Mouse (Mus musculus): ENCODE measurements around the gene Saa1. TPM values are rescaled to one million over a fixed set of nuclear protein-coding genes. Genes with fewer than 3 reads are reported as not detected.

Gene Saa1
- polyA plus RNA-seq, 1 experiment from 2014 or later = not detected

DNA sequence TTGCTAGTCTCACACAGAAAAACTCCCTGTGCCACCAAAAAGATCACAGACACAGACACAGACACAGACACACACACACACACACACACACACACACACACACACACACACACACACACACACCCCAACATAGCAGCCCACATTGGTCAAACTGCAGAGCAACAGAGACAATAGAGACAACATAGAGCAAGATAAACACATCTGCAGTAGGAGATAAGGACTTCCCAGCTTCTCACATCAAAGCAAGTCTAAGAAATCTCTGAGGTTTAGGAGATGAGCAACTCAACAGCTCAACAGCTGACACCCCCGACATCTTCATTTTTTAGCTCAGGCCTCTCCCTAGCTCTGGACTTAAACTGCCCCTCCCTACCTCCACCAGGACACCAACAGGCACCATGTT lies 46.0 kb downstream of the Saa1 start:
- 42% methylated on average over 1 of the region's 1 CpGs for WGBS
- no peak for ATAC-seq (ENCODE audit: insufficient number of reproducible peaks, insufficient read depth, low FRiP score, low read depth)

More for the DNA sequence above, 46.0 kb downstream of the Saa1 start:
- Histone ChIP-seq H3K27ac (replicated peaks in 1 of 2; ENCODE audit: control insufficient read depth in 1 of 2, insufficient read depth in 1 of 2, low read depth in 2 of 2, low read length in 2 of 2) (no peak overlapping the region), H3K4me1 (ENCODE audit: control insufficient read depth in 2 of 2, insufficient read depth in 2 of 2, low read length in 2 of 2) (no peaks in the 10 kb centered on the region), H3K4me3 (ENCODE audit: control insufficient read depth in 1 of 2, insufficient read depth in 1 of 2, low read depth in 1 of 2, low read length in 2 of 2) (no peak overlapping the region), H3K9me3 (ENCODE audit: control insufficient read depth, low read length) (no peaks in the 10 kb centered on the region), H3K36me3 (ENCODE audit: control insufficient read depth, insufficient read depth, low read length) (peaks cover 67% of the 10 kb centered on the region), H3K4me2 (ENCODE audit: low read length) (no peak overlapping the region), H3K27me3 (ENCODE audit: control insufficient read depth, insufficient read depth, low read length) (no peaks in the 10 kb centered on the region), H3K9ac (ENCODE audit: low read length) (no peak overlapping the region)

Other genes starting within 250 kb of the Saa1 start
- 10.5 and 10.7 TPM in 2 replicates for gene Sergef, start 103.2 kb downstream of the Saa1 start, polyA plus RNA-seq (2014; fragmentation: Nextera tagmentation; extraction: Ambion mirVana)
- 0.12 and 0.65 TPM in 2 replicates for gene Tph1, start 70.4 kb downstream of the Saa1 start, polyA plus RNA-seq (2014; fragmentation: Nextera tagmentation; extraction: Ambion mirVana)
- gene Saal1, start 32.3 kb downstream of the Saa1 start, polyA plus RNA-seq (2014; fragmentation: Nextera tagmentation; extraction: Ambion mirVana) = 14.2 and 15.3 TPM in 2 replicates
- gene Saa3, start 27.3 kb downstream of the Saa1 start, polyA plus RNA-seq (2014; fragmentation: Nextera tagmentation; extraction: Ambion mirVana) = not detected in 2 replicates
- not detected in 2 replicates for gene Saa4, start 10.4 kb downstream of the Saa1 start, polyA plus RNA-seq (2014; fragmentation: Nextera tagmentation; extraction: Ambion mirVana)
- gene Saa2, start 8.8 kb upstream of the Saa1 start, polyA plus RNA-seq (2014; fragmentation: Nextera tagmentation; extraction: Ambion mirVana) = not detected in 2 replicates
- gene Hps5, start 53.1 kb upstream of the Saa1 start, polyA plus RNA-seq (2014; fragmentation: Nextera tagmentation; extraction: Ambion mirVana) = 10.0 and 11.3 TPM in 2 replicates
- 27.9 and 29.8 TPM in 2 replicates for gene Gtf2h1, start 53.1 kb upstream of the Saa1 start, polyA plus RNA-seq (2014; fragmentation: Nextera tagmentation; extraction: Ambion mirVana)
- gene Ldha, start 98.5 kb upstream of the Saa1 start, polyA plus RNA-seq (2014; fragmentation: Nextera tagmentation; extraction: Ambion mirVana) = 3,024 and 3,145 TPM in 2 replicates
- not detected in 2 replicates for gene Ldhc, start 118.2 kb upstream of the Saa1 start, polyA plus RNA-seq (2014; fragmentation: Nextera tagmentation; extraction: Ambion mirVana)
- 179 and 201 TPM in 2 replicates for gene Tsg101, start 177.0 kb upstream of the Saa1 start, polyA plus RNA-seq (2014; fragmentation: Nextera tagmentation; extraction: Ambion mirVana)
- 9.8 TPM in 2 replicates for gene Uevld, start 215.5 kb upstream of the Saa1 start, polyA plus RNA-seq (2014; fragmentation: Nextera tagmentation; extraction: Ambion mirVana)
- gene Gm9999, start 240.6 kb upstream of the Saa1 start, polyA plus RNA-seq (2014; fragmentation: Nextera tagmentation; extraction: Ambion mirVana) = not detected in 2 replicates

Data from heart, embryonic 14.5 days (tissue).